Mouse (Mus musculus) urinary bladder, adult 18-20 months (tissue): ENCODE data around the gene Kcnh3.
A peak's percentile ranks its signal among the peaks of the same experiment; 100 is the strongest.

Source experiments
- DNase-seq, 2 experiments: peaks; one replicate each; pipeline ENCODE4 v3.0.0; 2022; ENCODE audit warnings: low spot score in 2 of 2, mixed read lengths in 2 of 2

The Kcnh3 gene

GRCm38 (mm10) chr15:99224208-99224911, at the start of gene Kcnh3:
TSS of gene Kcnh3 (plus strand) at chr15:99224861.
- DNase-seq = peak; percentile 29 to 43

GRCm38 (mm10) chr15:99179639-99180038, 45.0 kb upstream of the Kcnh3 start:
- DNase-seq = no peak

- no peak for DNase-seq
These were observed 40.3 kb upstream of the Kcnh3 start for GRCm38 (mm10) chr15:99184217-99184914.

- no peak for DNase-seq
These were observed 30.3 kb upstream of the Kcnh3 start for GRCm38 (mm10) chr15:99194358-99194757.

- no peak for DNase-seq
These were observed 29.6 kb upstream of the Kcnh3 start for GRCm38 (mm10) chr15:99195043-99195442.

GRCm38 (mm10) chr15:99198761-99199160, 25.9 kb upstream of the Kcnh3 start:
- peak in 1 of 2 experiments; percentile 10 for DNase-seq

GRCm38 (mm10) chr15:99205959-99206358, 18.7 kb upstream of the Kcnh3 start:
- no peak for DNase-seq

GRCm38 (mm10) chr15:99213183-99213582, 11.5 kb upstream of the Kcnh3 start:
- no peak for DNase-seq

GRCm38 (mm10) chr15:99214941-99215340, 9.7 kb upstream of the Kcnh3 start:
- no peak for DNase-seq

GRCm38 (mm10) chr15:99215741-99216463, 8.8 kb upstream of the Kcnh3 start:
- DNase-seq = no peak

- no peak for DNase-seq
These were observed 7.0 kb upstream of the Kcnh3 start for GRCm38 (mm10) chr15:99217630-99218029.

- no peak for DNase-seq
These were observed 3.2 kb upstream of the Kcnh3 start for GRCm38 (mm10) chr15:99221315-99221952.

GRCm38 (mm10) chr15:99222794-99223584, 1.7 kb upstream of the Kcnh3 start:
- DNase-seq = no peak

GRCm38 (mm10) chr15:99223585-99224207, 965 bp upstream of the Kcnh3 start:
- peak in 1 of 2 experiments; percentile 46 for DNase-seq

GRCm38 (mm10) chr15:99225081-99225810, 585 bp downstream of the Kcnh3 start:
- DNase-seq = no peak

- no peak for DNase-seq
These were observed 1.4 kb downstream of the Kcnh3 start for GRCm38 (mm10) chr15:99226090-99226489.

GRCm38 (mm10) chr15:99231998-99232397, 7.3 kb downstream of the Kcnh3 start:
- DNase-seq = no peak

GRCm38 (mm10) chr15:99233719-99234118, 9.1 kb downstream of the Kcnh3 start:
- no peak for DNase-seq

- no peak for DNase-seq
These were observed 9.8 kb downstream of the Kcnh3 start for GRCm38 (mm10) chr15:99234326-99235010.
